Mouse (Mus musculus): ENCODE data around the gene Scube3. TPM values are rescaled to one million over a fixed set of nuclear protein-coding genes. Genes with fewer than 3 reads are reported as not detected.
A peak's percentile ranks its signal among the peaks of the same experiment; 100 is the strongest.

Scube3 gene
- polyA plus RNA-seq (2015; fragmentation: Nextera tagmentation; extraction: Ambion mirVana): 5.4 and 5.8 TPM in 2 replicates

DNA sequence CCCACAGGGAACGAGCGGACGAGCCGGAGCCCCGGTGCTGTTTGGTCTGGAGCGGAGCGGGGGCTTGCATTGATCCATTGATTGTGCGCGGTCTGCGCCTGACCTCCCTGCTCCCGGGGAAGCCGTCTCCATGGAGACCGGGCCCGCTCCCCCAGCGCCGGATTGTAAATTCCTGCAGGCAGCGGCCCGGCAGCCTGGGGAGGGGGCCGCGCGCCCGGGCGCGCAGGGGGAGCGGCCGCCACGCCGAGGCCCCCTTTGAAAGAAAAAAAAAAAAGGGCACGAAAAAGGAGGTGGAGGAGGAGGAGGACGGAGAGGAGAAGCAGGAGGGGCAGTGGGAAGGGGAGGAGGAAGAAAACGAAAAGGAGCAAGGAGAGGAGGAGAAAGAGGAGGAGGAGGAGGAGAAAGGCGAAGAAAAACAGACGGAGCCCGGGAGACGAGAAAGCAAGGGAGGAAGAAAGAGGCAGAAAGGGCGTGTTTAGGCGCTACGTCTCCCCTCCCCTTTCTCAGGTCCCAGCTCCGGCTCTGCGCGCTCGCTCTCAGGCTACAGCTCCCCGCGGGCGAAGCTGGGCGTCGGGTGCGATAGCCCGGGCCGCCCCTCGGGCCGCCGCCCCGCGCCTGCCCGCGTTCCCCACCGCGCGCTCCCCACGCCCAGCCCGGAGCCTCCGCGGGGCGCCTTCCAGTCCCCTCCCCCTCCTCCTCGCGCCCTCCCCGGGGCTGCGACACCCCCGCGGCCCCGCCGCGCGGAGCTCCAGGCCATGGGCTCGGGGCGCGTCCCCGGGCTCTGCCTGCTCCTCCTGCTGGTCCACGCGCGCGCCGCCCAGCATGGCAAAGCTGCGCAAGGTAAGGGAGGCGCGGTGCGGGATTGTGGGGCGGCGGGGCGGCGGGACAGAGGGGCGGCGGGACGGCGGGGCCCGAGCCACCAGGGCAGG lies at the start of gene Scube3:
Scube3 (plus strand) TSS at position 371 of the 929 bp plus-strand sequence.
- H3K9ac ChIP-seq (ENCODE audit: low read depth, low read length): peak within 1 kb of the TSS; percentile 93
- peak within 1 kb of the TSS; percentile 75 for H3K4me2 ChIP-seq (ENCODE audit: low read length)
- H3K27me3 ChIP-seq (ENCODE audit: control insufficient read depth, insufficient read depth, low read depth, low read length): no peaks in the 10 kb centered on the region
- H3K4me3 ChIP-seq (ENCODE audit: low read depth, low read length): peak within 1 kb of the TSS; percentile 78
- peak within 1 kb of the TSS; percentile 85 for H3K27ac ChIP-seq (ENCODE audit: low read length)
- peak; percentile 52 for ATAC-seq
- under 1% methylated on average over 57 of the region's 97 CpGs for WGBS
- no peaks in the 10 kb centered on the region for H3K9me3 ChIP-seq (replicated peaks; ENCODE audit: control insufficient read depth, low read length, poor library complexity, severe bottlenecking)
- H3K4me1 ChIP-seq (ENCODE audit: control insufficient read depth, insufficient read depth, low read length): peaks cover 53% of the 10 kb centered on the region
- H3K36me3 ChIP-seq (ENCODE audit: control insufficient read depth, insufficient read depth, low read length): no peaks in the 10 kb centered on the region

- ATAC-seq: no peak
These were observed 49.6 kb upstream of the Scube3 start for GRCm38 (mm10) chr17:28092297-28092696.

GRCm38 (mm10) chr17:28093837-28094236 lies 48.1 kb upstream of the Scube3 start:
- no peaks in the 10 kb centered on the region for H3K9me3 ChIP-seq (replicated peaks; ENCODE audit: control insufficient read depth, low read length, poor library complexity, severe bottlenecking)
- no peak overlapping the region for H3K27ac ChIP-seq (ENCODE audit: low read length)
- WGBS: 80% methylated on average over 3 of the region's 3 CpGs
- no peak overlapping the region for H3K4me3 ChIP-seq (ENCODE audit: low read depth, low read length)
- H3K9ac ChIP-seq (ENCODE audit: low read depth, low read length): no peak overlapping the region
- H3K27me3 ChIP-seq (ENCODE audit: control insufficient read depth, insufficient read depth, low read depth, low read length): no peaks in the 10 kb centered on the region
- H3K4me2 ChIP-seq (ENCODE audit: low read length): no peak overlapping the region
- no peaks in the 10 kb centered on the region for H3K36me3 ChIP-seq (ENCODE audit: control insufficient read depth, insufficient read depth, low read length)
- ATAC-seq: no peak
- peaks cover 4% of the 10 kb centered on the region for H3K4me1 ChIP-seq (ENCODE audit: control insufficient read depth, insufficient read depth, low read length)

More at GRCm38 (mm10) chr17:28092297-28092696, 49.6 kb upstream of the Scube3 start:
- Histone ChIP-seq H3K9ac (ENCODE audit: low read depth, low read length) (no peak overlapping the region), H3K27me3 (ENCODE audit: control insufficient read depth, insufficient read depth, low read depth, low read length) (no peaks in the 10 kb centered on the region), H3K27ac (ENCODE audit: low read length) (no peak overlapping the region), H3K9me3 (replicated peaks; ENCODE audit: control insufficient read depth, low read length, poor library complexity, severe bottlenecking) (no peaks in the 10 kb centered on the region), H3K4me3 (ENCODE audit: low read depth, low read length) (no peak overlapping the region), H3K4me2 (ENCODE audit: low read length) (no peak overlapping the region), H3K4me1 (ENCODE audit: control insufficient read depth, insufficient read depth, low read length) (peaks cover 2% of the 10 kb centered on the region; the same call in 1 of the 2 replicates), H3K36me3 (ENCODE audit: control insufficient read depth, insufficient read depth, low read length) (no peaks in the 10 kb centered on the region)
- 89% methylated on average over 2 of the region's 2 CpGs for WGBS

DNA sequence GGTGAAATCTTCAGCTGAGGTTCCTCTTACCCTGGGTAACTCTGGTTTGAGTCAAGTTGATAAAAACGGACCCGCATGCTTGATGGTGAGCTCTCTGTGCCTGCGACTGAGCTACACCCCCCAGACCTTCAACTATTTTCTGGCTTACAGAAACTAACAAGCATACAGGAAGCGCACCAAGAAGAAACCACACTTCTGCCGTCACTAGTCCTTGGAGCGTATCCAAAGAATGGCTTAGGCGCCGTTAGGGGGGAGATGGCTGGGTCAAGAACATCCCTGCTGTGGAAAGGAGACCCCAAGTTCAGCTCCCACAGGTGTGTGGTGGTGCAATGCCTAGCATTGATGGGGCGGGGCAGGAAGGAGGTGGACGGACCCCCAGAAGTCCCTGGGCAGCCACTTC lies 45.5 kb upstream of the Scube3 start:
- ATAC-seq: no peak
- Histone ChIP-seq H3K9ac (ENCODE audit: low read depth, low read length) (no peak overlapping the region), H3K4me3 (ENCODE audit: low read depth, low read length) (no peak overlapping the region), H3K36me3 (ENCODE audit: control insufficient read depth, insufficient read depth, low read length) (no peaks in the 10 kb centered on the region), H3K9me3 (replicated peaks; ENCODE audit: control insufficient read depth, low read length, poor library complexity, severe bottlenecking) (no peaks in the 10 kb centered on the region), H3K4me1 (ENCODE audit: control insufficient read depth, insufficient read depth, low read length) (peaks cover 5% of the 10 kb centered on the region), H3K27ac (ENCODE audit: low read length) (no peak overlapping the region), H3K4me2 (ENCODE audit: low read length) (no peak overlapping the region), H3K27me3 (ENCODE audit: control insufficient read depth, insufficient read depth, low read depth, low read length) (no peaks in the 10 kb centered on the region)
- 81% methylated on average over 10 of the region's 10 CpGs for WGBS

GRCm38 (mm10) chr17:28097308-28097707 lies 44.6 kb upstream of the Scube3 start:
- Histone ChIP-seq H3K9me3 (replicated peaks; ENCODE audit: control insufficient read depth, low read length, poor library complexity, severe bottlenecking) (no peaks in the 10 kb centered on the region), H3K4me2 (ENCODE audit: low read length) (no peak overlapping the region), H3K27ac (ENCODE audit: low read length) (no peak overlapping the region), H3K4me3 (ENCODE audit: low read depth, low read length) (no peak overlapping the region), H3K9ac (ENCODE audit: low read depth, low read length) (no peak overlapping the region), H3K4me1 (ENCODE audit: control insufficient read depth, insufficient read depth, low read length) (peaks cover 14% of the 10 kb centered on the region), H3K36me3 (ENCODE audit: control insufficient read depth, insufficient read depth, low read length) (no peaks in the 10 kb centered on the region), H3K27me3 (ENCODE audit: control insufficient read depth, insufficient read depth, low read depth, low read length) (no peaks in the 10 kb centered on the region)
- WGBS: 95% methylated on average over 13 of the region's 13 CpGs
- ATAC-seq: no peak

- Histone ChIP-seq H3K9me3 (replicated peaks; ENCODE audit: control insufficient read depth, low read length, poor library complexity, severe bottlenecking) (no peaks in the 10 kb centered on the region), H3K27ac (ENCODE audit: low read length) (no peak overlapping the region), H3K9ac (ENCODE audit: low read depth, low read length) (no peak overlapping the region), H3K27me3 (ENCODE audit: control insufficient read depth, insufficient read depth, low read depth, low read length) (no peaks in the 10 kb centered on the region), H3K4me2 (ENCODE audit: low read length) (no peak overlapping the region), H3K4me1 (ENCODE audit: control insufficient read depth, insufficient read depth, low read length) (peaks cover 15% of the 10 kb centered on the region), H3K4me3 (ENCODE audit: low read depth, low read length) (no peak overlapping the region), H3K36me3 (ENCODE audit: control insufficient read depth, insufficient read depth, low read length) (no peaks in the 10 kb centered on the region)
- 47% methylated on average over 3 of the region's 3 CpGs for WGBS
- no peak for ATAC-seq
These were observed 42.9 kb upstream of the Scube3 start for GRCm38 (mm10) chr17:28099086-28099485.

- H3K4me1 ChIP-seq (ENCODE audit: control insufficient read depth, insufficient read depth, low read length): peaks cover 15% of the 10 kb centered on the region
- ATAC-seq: no peak
- H3K36me3 ChIP-seq (ENCODE audit: control insufficient read depth, insufficient read depth, low read length): no peaks in the 10 kb centered on the region
- H3K4me3 ChIP-seq (ENCODE audit: low read depth, low read length): no peak overlapping the region
- H3K9ac ChIP-seq (ENCODE audit: low read depth, low read length): no peak overlapping the region
- no peaks in the 10 kb centered on the region for H3K9me3 ChIP-seq (replicated peaks; ENCODE audit: control insufficient read depth, low read length, poor library complexity, severe bottlenecking)
- H3K27me3 ChIP-seq (ENCODE audit: control insufficient read depth, insufficient read depth, low read depth, low read length): no peaks in the 10 kb centered on the region
- peak overlapping the region; percentile 55 for H3K27ac ChIP-seq (ENCODE audit: low read length)
- 84% methylated on average over 1 of the region's 1 CpGs for WGBS
- no peak overlapping the region for H3K4me2 ChIP-seq (ENCODE audit: low read length)
These were observed 41.3 kb upstream of the Scube3 start for GRCm38 (mm10) chr17:28100669-28101068.

GRCm38 (mm10) chr17:28101284-28101887 lies 40.6 kb upstream of the Scube3 start:
- peaks cover 15% of the 10 kb centered on the region for H3K4me1 ChIP-seq (ENCODE audit: control insufficient read depth, insufficient read depth, low read length)
- ATAC-seq: peak; percentile 66; the same call in 1 of the 2 replicates
- H3K27ac ChIP-seq (ENCODE audit: low read length): peak overlapping the region; percentile 55
- no peak overlapping the region for H3K9ac ChIP-seq (ENCODE audit: low read depth, low read length)
- H3K4me3 ChIP-seq (ENCODE audit: low read depth, low read length): no peak overlapping the region
- WGBS: 27% methylated on average over 12 of the region's 12 CpGs
- no peaks in the 10 kb centered on the region for H3K27me3 ChIP-seq (ENCODE audit: control insufficient read depth, insufficient read depth, low read depth, low read length)
- H3K9me3 ChIP-seq (replicated peaks; ENCODE audit: control insufficient read depth, low read length, poor library complexity, severe bottlenecking): no peaks in the 10 kb centered on the region
- no peaks in the 10 kb centered on the region for H3K36me3 ChIP-seq (ENCODE audit: control insufficient read depth, insufficient read depth, low read length)
- H3K4me2 ChIP-seq (ENCODE audit: low read length): no peak overlapping the region

DNA sequence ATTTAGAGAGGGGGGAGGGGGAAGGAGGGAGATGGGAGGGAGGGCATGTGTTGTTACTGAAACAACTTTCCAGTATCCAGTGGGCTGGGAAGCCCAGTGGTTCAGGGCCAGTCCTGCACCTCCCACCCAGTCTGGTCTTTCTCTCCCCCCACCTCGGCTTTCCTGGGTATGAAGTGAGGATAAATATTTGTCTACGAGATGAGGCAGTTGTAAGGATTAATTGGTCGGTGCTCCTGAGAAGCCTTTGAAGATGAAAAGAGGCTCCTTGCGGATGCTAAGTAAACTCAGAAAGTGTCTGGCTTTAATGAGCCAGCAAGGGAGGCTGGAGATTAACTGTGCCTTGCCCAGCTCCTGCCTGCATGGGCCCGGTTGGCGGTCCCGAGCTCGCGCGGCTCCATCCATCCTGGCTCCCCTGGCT lies 40.0 kb upstream of the Scube3 start:
- peak; percentile 67; the same call in 1 of the 2 replicates for ATAC-seq

More for the DNA sequence above, 40.0 kb upstream of the Scube3 start:
- Histone ChIP-seq H3K9me3 (replicated peaks; ENCODE audit: control insufficient read depth, low read length, poor library complexity, severe bottlenecking) (no peaks in the 10 kb centered on the region), H3K27ac (ENCODE audit: low read length) (peak overlapping the region; percentile 55), H3K9ac (ENCODE audit: low read depth, low read length) (no peak overlapping the region), H3K4me3 (ENCODE audit: low read depth, low read length) (no peak overlapping the region), H3K27me3 (ENCODE audit: control insufficient read depth, insufficient read depth, low read depth, low read length) (no peaks in the 10 kb centered on the region), H3K4me1 (ENCODE audit: control insufficient read depth, insufficient read depth, low read length) (peaks cover 15% of the 10 kb centered on the region), H3K36me3 (ENCODE audit: control insufficient read depth, insufficient read depth, low read length) (no peaks in the 10 kb centered on the region), H3K4me2 (ENCODE audit: low read length) (peak overlapping the region; percentile 4; the same call in 1 of the 2 replicates)
- 9% methylated on average over 10 of the region's 10 CpGs for WGBS
